Mouse (Mus musculus) megakaryocyte progenitor cell, adult 5-6 weeks (primary cell): ENCODE results near the gene Trim14. TPM values are rescaled to one million over a fixed set of nuclear protein-coding genes. Genes with fewer than 3 reads are reported as not detected.

Source experiments
- ATAC-seq: replicated peaks from 2 replicates; pipeline ENCODE4 v1.8.0; 2016; ENCODE audit warnings: mild to moderate bottlenecking, moderate TSS enrichment, inconsistent platforms; ENCODE audit not compliant: poor library complexity
- total RNA-seq, 2 experiments: library from RNA; stranded (forward) in 1 of 2; stranded (reverse) in 1 of 2; fragments of 157-497, 149-512 nt in 1 of 2; fragments of 200-1000 nt in 1 of 2; gene quantifications; 2 replicates each; pipeline versions ENCODE4 v1.2.3 to v1.2.4; 2015 to 2017

Trim14 gene
- total RNA-seq, 2 experiments from 2014 or later = 11.5 to 16.5 TPM

DNA sequence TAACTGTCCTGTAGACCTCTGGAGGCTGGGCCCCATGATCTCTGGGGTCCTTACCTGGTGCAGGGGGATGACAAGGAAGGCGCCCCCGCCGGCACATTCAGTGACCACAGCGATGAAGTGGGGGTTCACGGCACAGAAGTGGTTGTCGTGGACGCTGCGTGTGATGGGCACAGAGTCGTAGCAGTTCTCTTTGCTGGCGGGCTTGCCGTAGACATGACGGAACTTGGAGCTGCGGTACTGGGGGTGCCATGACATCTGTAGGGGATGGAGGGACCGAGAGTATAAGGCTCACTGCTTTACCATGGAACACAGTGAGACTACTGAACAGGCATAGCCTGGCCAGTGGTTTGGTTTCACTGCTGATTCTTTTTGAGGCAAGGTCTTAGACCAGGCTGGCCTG is 26.9 kb upstream of the Trim14 start:
- no peak for ATAC-seq

DNA sequence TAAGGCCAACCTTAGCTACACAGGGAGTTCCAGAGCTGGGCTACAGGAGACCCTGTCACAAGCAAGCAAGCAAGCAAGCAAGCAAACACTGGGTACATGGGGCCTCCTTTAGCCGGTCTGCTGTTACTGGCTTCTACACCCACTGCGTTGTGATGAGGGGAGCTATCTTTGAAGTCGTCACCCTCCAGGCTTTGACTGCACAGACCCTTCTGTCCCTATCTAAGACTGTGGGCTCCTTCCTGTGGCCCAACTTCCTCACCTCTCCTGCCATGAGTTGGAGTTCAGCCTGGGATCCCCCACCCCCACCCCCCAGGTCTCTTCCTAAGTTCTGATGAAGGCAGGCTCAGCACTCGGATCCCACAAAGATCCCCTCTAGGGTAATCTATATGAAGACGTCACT is 26.1 kb upstream of the Trim14 start:
- no peak for ATAC-seq

GRCm38 (mm10) chr4:46560069-46560705 is 24.2 kb upstream of the Trim14 start:
- no peak for ATAC-seq

- ATAC-seq = peak; percentile 45
Measured at GRCm38 (mm10) chr4:46558672-46559667, 23.0 kb upstream of the Trim14 start.

- no peak for ATAC-seq
Measured at GRCm38 (mm10) chr4:46556933-46557332, 21.0 kb upstream of the Trim14 start.

DNA sequence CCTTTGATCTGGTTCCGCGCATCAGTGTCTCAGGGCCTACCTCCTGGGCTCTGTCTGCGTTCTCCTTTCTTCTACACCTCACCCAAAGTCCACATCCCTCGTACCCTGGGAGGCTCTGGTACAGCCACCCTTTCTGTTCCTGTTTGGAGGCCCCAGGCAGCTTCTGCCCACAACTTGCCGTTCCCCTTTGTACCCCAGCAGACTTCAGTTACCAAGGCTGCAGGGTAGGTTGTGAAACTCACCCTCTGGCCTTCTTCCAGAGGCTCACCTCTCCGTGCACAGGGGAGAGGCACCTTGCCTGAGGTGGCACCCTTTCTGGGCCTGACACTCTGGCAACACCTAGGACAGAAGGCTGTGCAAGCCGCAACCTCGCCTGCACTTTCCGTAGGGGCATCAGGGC is 19.8 kb upstream of the Trim14 start:
- peak; percentile 57 for ATAC-seq

DNA sequence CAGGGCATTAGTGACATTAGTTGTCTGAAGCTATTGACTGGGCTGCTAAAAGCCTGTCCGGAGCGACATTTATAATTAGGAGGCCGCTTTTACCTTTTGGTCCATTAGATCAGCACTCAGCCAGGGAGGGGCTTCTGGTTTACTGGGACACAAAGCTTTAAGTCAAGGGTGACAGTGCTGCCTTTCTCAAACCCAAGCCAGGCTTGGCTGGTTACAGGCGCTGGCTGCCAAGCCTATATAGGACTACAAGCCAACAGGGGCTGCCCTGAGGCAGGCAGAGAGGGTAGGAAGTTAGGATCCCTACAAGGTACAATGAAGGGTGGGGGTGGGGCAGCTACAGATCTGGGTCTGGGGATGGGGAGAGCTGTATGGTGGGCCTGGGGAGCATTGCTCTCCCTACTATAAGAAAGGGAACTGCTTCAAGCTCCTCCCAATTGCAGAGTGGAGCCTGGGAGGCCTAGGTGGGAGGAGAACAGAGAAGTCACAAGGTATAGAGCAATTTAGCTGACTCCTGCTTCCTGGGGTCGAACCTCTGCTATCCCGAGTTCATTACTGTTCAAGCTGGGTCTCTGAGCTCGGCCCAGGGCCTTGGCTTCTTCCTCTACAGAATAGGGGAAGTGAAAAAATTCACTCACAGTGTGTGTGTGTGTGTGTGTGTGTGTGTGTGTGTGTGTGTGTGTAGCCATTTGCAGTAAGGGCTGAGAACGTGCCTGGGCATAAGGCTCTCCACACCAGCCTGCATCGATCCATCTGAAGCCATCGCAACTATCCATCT is 18.5 kb upstream of the Trim14 start:
- ATAC-seq = peak; percentile 56

DNA sequence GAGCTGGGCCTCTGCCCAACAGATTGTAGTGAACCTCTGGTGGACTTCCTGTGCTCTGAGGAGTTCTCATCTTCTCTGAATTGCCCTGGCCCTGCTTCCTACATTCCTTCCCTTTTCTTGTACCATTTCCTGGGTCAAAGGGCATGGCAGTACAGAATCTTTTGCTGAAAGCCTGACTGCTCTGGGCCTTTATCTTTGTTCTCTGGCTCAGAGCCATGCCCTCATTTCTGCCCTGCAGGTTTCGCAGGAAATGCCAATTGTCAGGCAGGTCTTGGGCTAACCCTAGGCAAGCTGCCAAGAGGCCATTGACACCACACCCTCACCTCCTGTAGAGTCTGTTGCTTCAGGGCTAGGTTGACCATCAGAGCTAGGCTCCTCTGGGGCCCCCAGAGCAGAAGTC is 17.9 kb upstream of the Trim14 start:
- peak; percentile 13 for ATAC-seq

- no peak for ATAC-seq
Measured at GRCm38 (mm10) chr4:46550406-46550805, 14.5 kb upstream of the Trim14 start.

GRCm38 (mm10) chr4:46549979-46550378 is 14.0 kb upstream of the Trim14 start:
- ATAC-seq = no peak

DNA sequence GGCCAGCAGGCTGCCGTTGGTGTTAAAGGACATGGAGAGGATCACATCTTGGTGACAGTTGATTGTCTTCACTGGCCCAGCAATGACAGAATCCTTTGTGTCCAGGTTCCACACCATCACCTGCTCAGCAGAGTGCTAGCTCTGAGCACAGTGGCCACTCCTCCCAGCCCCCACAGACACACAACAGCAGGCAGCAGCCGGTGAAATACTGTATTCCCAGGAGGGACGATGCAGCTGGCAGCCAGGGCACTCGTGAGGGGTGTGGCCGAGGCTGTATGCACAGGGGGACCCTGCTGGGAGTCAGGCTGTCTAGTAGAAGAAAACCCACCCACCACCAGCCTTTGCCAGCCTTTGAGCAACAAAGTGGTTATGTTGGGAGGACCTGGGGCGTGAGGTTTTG is 10.8 kb upstream of the Trim14 start:
- ATAC-seq = no peak

GRCm38 (mm10) chr4:46545498-46545897 is 9.6 kb upstream of the Trim14 start:
- ATAC-seq = no peak

GRCm38 (mm10) chr4:46544313-46544712 is 8.4 kb upstream of the Trim14 start:
- peak; percentile 90 for ATAC-seq

DNA sequence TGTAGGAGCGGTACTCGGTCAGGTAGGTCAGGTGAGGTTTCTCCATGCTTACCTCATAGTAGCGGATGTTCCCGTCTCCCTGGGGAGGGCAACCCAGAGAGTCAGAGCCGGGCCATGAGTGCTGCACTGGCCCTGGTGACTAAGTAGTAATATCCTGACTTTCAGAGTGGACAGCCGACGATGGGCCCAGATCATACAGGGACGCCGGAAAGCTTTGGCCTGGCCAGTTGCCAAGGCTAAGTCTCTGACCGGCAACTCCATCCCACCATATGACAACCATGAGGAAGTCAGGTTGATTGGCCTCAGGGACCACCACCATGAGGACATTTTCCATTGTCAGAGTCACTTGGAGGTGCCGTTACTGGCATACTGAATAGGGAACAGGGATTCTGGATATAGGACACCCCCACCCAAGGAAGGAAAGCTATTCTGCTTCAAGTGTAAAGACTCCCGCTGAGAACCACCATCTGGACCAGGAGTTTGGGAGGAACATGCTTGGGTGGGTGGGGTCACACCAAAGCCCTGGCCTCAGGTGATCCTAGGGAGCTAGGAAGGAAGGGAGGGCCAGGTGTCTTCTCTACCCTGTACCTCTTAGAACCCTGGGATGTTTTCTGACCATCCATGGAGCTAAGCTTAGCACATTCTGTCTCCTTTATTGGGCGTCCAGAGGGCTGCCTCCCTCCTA is 7.6 kb upstream of the Trim14 start:
- no peak for ATAC-seq

- no peak for ATAC-seq
Measured at GRCm38 (mm10) chr4:46541707-46542106, 5.8 kb upstream of the Trim14 start.

DNA sequence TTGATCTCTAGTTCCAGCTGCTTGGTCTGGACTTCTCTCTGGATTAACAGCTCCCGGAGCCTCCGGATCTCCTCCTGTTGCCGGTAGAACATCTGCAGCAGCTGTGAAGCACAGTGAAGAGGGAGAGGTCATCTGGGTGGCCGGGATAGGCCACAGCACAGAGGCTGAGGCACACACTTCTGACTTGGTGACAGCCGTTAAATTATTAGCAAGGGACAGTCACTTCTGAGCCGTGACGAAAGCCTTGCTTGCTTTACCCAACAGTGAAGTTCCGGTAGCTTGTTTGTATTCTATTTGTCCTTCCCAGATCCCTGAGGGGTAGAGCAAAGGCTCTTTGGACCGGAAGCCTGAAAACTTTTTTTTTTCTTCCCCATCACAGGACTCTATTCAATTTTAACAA is 3.2 kb upstream of the Trim14 start:
- ATAC-seq = no peak

GRCm38 (mm10) chr4:46535094-46535830 is 679 bp downstream of the Trim14 start:
- peak; percentile 39 for ATAC-seq

DNA sequence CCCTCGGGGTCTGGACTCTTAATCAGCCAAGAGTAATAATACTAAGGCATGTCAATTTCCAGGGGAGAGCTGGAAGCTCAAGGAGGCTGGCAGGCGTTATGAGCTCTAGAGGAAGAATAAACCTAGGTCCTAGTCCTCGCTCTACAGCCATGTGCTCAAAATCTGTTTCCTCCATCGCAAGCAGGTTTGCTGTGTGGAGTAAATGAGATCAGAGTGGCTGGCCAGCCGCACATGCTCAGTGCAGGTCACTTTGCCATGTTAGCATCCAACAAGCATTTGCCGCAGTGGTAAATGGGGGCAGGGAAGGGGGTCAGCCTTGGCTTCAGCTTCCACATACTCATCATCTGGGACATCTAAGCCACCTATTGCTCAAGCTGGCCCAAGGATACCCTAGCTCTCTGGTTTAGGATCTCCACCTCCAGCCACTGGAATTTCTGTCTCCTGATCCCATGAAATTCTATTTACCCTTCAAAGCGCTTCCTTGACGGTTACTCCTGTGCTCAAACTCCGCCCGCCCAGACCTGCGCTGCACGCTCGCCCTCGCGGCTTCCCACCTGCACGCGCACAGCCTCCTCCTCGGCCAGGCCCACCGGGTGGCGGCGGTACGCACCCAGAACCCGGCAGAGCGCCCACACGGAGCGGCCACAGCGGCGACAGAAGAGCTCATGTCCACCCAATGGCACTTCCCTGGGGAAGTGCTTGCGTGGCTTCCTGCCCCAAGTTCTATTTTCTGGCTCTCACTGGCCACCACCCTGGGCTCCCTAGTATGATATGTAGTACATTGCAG is 1.8 kb downstream of the Trim14 start:
- ATAC-seq = peak; percentile 32; the same call in 1 of the 2 replicates

DNA sequence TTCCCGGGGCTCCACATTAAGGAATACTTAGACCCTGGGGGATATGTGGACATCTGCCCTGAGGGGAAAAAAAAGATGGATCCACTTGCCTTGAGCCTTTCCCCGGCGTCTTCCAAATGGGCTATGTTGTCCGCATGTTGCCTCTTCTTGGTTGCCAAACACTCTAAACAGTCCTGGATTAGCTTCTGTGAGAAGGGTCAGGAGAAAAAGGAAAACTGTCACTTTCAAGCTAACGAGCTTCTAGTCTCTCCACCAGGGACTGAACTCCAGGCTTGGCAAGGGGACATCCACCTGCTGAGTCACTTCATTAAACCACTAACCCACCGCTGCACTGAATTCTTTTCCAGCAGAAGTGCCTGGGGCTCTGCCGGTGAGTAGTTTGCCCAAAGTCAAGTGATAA is 3.0 kb downstream of the Trim14 start:
- no peak for ATAC-seq
